Mouse (Mus musculus) G1E (cell line): ENCODE results near the gene Zfp638. TPM values are rescaled to one million over a fixed set of nuclear protein-coding genes. Genes with fewer than 3 reads are reported as not detected.

Experiments
- ATAC-seq: 2 replicates; pipeline ENCODE4 v1.8.0; 2016; ENCODE audit warnings: mild to moderate bottlenecking; ENCODE audit not compliant: insufficient number of reproducible peaks, poor library complexity, low FRiP score, severe bottlenecking; ENCODE audit errors: extremely low read depth
- DNase-seq: peaks from one replicate; pipeline ENCODE4 v3.0.0; 2012; ENCODE audit warnings: low spot score
- H3K27me3 ChIP-seq: 2 replicates; pipeline ENCODE4 v1.6.1; 2012; ENCODE audit warnings: mild to moderate bottlenecking, low read length, inconsistent platforms; ENCODE audit not compliant: insufficient read depth
- H3K36me3 ChIP-seq: replicated peaks from 2 replicates; pipeline ENCODE3; 2012; ENCODE audit warnings: mild to moderate bottlenecking, inconsistent platforms
- H3K4me1 ChIP-seq: 2 replicates; pipeline ENCODE4 v1.6.1; 2012; ENCODE audit warnings: low read depth, low read length, inconsistent platforms, mixed read lengths; ENCODE audit not compliant: insufficient read depth
- H3K4me3 ChIP-seq: 2 replicates; pipeline ENCODE4 v1.5.1; 2012; ENCODE audit warnings: low read depth, mild to moderate bottlenecking, inconsistent platforms, low read length, moderate library complexity, mixed read lengths
- H3K9me3 ChIP-seq: replicated peaks from 2 replicates; pipeline ENCODE4 v1.6.1; 2012; ENCODE audit warnings: inconsistent platforms
- CTCF ChIP-seq: IDR thresholded peaks from 2 replicates; pipeline ENCODE4 v1.5.1; 2012; ENCODE audit warnings: low read depth, low read length, inconsistent platforms, mixed read lengths
- GATA1 ChIP-seq: IDR thresholded peaks from 2 replicates; pipeline ENCODE4 v1.6.1; 2012; ENCODE audit warnings: borderline replicate concordance, low read length, inconsistent platforms, mixed read lengths
- GATA2 ChIP-seq: IDR thresholded peaks from 2 replicates; pipeline ENCODE4 v1.6.1; 2012; ENCODE audit warnings: low read depth, low read length, inconsistent platforms, borderline replicate concordance
- POLR2AphosphoS5 ChIP-seq: IDR thresholded peaks from 2 replicates; pipeline ENCODE4 v1.6.1; 2012; ENCODE audit warnings: low read depth, low read length, inconsistent platforms; ENCODE audit not compliant: insufficient replicate concordance
- TAL1 ChIP-seq: conservative IDR thresholded peaks from 2 replicates; pipeline ENCODE4 v1.6.1; 2012; ENCODE audit warnings: low read depth, low read length, inconsistent platforms, mixed read lengths
- polyA plus RNA-seq: library from polyadenylated mRNA; stranded (reverse); fragments of >175 nt; gene quantifications from 2 replicates; pipeline ENCODE4 v1.2.3, GENCODE M21; 2012
- total RNA-seq, 2 experiments: library from RNA; stranded (forward) in 1 of 2; stranded (reverse) in 1 of 2; fragments of 200-1000 nt in 1 of 2; fragments of >200 nt in 1 of 2; fragmentation: Nextera tagmentation in 1 of 2; gene quantifications; 2 replicates each; pipeline ENCODE4 v1.2.3; 2014 to 2017

The Zfp638 gene
- total and polyA plus RNA-seq, 3 experiments, result 5.3 to 181 (median 152) TPM

DNA sequence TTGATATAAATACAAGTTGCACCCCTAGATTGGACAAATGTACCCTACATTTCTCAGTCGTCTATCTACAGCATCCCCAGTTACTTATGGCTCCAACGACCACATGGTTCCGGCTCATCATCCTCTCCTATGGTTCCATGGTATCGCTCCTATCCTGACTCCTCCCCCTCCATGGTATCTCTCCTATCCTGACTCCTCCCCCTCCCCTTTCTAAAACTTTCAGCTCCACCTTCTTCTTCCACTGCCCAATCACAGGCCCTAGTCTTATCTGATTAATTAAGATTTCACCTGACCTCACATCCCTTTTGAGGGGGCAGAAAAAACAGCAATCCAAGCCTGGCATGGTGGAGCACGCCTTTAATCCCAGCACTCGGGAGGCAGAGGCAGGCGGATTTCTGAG is 149.9 kb downstream of the Zfp638 start:
- DNase-seq, result no peak
- no peaks in the 10 kb centered on the region for H3K36me3 ChIP-seq
- no peak overlapping the region for H3K4me3 ChIP-seq
- no peaks in the 10 kb centered on the region for H3K4me1 ChIP-seq
- TF ChIP-seq CTCF, result no peak
- TF ChIP-seq TAL1, result no peak
- TF ChIP-seq POLR2AphosphoS5, result no peak
- TF ChIP-seq GATA1, result no peak
- no peak for TF ChIP-seq GATA2
- ATAC-seq, result no peak
- no peaks in the 10 kb centered on the region for H3K9me3 ChIP-seq
- H3K27me3 ChIP-seq, result peaks cover 10% of the 10 kb centered on the region; the same call in 1 of the 2 replicates

DNA sequence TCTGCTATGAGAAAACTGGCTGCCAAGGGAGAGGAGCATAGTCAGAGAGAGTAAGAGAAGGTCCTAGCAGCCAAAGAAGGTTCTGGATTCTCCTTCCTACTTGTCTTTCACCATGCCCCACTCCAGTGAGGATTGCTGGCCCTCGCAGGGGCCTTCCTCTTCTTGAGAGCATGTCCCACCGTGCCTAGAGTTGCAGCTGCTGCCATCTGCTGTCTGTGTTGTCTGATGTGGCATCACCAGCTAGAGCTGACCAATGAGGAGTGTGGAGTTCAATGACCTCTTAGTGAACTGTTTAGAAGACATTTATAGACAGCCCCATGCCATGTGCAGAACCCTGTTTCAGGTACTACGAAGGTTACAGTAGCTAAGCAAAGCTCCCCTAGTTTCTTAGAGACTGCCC is 150.5 kb downstream of the Zfp638 start:
- H3K4me1 ChIP-seq, result no peaks in the 10 kb centered on the region
- H3K4me3 ChIP-seq, result no peak overlapping the region
- no peak for ATAC-seq
- DNase-seq, result no peak
- H3K27me3 ChIP-seq, result peaks cover 13% of the 10 kb centered on the region; the same call in 1 of the 2 replicates
- TF ChIP-seq CTCF (no peak), TAL1 (no peak), POLR2AphosphoS5 (no peak), GATA2 (no peak), GATA1 (no peak)
- no peaks in the 10 kb centered on the region for H3K36me3 ChIP-seq
- H3K9me3 ChIP-seq, result no peaks in the 10 kb centered on the region

DNA sequence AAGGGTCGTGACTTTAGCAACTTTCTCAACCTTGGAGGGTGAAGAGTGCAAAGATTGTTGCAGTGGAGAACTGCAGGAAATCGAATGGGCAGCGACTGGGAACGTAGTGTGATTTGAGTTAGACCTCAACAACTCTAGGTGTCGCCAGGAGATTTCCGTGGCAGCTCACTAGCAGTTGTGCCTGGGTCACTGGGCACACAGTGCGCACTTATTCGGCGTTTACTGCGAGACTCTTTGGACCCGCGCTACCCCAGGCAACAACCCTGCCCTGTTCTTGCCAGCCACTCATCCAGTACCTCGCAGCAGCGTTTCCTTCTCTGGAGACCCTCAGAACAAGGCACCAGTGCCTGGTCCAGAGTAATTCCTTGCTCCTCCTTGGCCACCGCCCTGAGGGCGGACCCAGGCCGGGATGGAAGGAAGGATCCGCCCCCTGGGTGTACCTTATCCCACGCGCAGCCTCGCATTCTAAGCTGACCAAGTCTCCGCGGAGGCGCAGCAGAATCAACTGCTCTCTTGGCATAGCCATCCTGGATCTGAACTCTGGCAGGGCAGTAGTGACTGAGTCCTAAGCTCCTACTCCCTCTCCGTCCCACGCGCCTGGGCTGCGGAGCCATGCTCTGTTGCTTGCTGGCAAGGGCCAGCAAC is 152.1 kb downstream of the Zfp638 start:
- no peak for TF ChIP-seq CTCF
- no peak for TF ChIP-seq TAL1
- TF ChIP-seq POLR2AphosphoS5, result no peak
- no peak for TF ChIP-seq GATA1
- TF ChIP-seq GATA2, result no peak
- no peak for DNase-seq
- H3K9me3 ChIP-seq, result no peaks in the 10 kb centered on the region
- H3K4me3 ChIP-seq, result no peak overlapping the region
- no peaks in the 10 kb centered on the region for H3K36me3 ChIP-seq
- H3K4me1 ChIP-seq, result no peaks in the 10 kb centered on the region
- no peak for ATAC-seq
- peaks cover 13% of the 10 kb centered on the region; the same call in 1 of the 2 replicates for H3K27me3 ChIP-seq

DNA sequence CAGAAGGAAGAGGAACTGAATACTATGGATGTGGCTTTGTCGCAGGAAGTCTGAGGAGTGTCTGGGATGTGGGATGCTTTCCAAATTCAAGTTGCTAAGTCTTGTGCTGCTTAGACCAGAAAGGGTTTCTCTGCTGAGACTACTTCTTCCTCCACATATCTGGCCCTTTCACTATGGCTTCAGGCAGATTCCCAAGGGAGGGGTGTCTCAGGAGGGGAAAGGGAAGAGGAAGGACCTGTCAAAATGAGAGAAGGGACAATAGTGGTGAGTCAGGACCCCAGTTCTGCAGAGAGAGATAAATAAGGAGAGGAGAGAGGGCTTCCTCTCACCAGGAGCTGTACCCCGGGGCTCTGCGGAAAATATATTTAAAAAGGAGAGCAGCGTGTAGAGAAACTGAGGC is 153.1 kb downstream of the Zfp638 start:
- H3K27me3 ChIP-seq, result peaks cover 13% of the 10 kb centered on the region; the same call in 1 of the 2 replicates
- H3K9me3 ChIP-seq, result no peaks in the 10 kb centered on the region
- TF ChIP-seq CTCF, result no peak
- TF ChIP-seq GATA2, result no peak
- TF ChIP-seq TAL1, result no peak
- no peak for TF ChIP-seq GATA1
- no peak for TF ChIP-seq POLR2AphosphoS5
- ATAC-seq, result no peak
- DNase-seq, result no peak
- H3K36me3 ChIP-seq, result no peaks in the 10 kb centered on the region
- H3K4me1 ChIP-seq, result no peaks in the 10 kb centered on the region
- no peak overlapping the region for H3K4me3 ChIP-seq

DNA sequence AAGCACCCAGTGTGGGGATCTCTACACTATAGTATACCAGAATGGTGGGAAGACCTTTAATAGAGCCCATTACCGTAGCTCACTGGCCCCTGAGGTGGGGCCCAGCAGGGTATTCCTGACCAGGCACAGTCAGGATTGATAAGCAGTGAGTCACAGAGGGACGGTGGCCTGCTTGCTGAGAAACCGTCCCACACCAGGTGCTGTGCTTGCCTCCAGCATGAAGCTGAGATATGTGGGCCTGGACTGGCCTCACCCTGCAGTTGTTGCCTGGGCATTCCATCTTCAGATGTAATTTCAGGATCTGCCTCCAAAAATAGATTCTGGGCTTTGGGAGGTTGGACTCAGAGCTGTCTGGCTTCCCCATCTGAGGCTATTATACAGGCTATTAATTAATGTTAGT is 155.1 kb downstream of the Zfp638 start:
- DNase-seq (no peak), ATAC-seq (no peak)
- Histone ChIP-seq H3K36me3 (no peaks in the 10 kb centered on the region), H3K4me1 (no peaks in the 10 kb centered on the region), H3K4me3 (no peak overlapping the region), H3K9me3 (no peaks in the 10 kb centered on the region), H3K27me3 (peaks cover 9% of the 10 kb centered on the region; the same call in 1 of the 2 replicates)
- no peak for TF ChIP-seq TAL1
- TF ChIP-seq POLR2AphosphoS5, result no peak
- TF ChIP-seq CTCF, result no peak
- TF ChIP-seq GATA1, result no peak
- no peak for TF ChIP-seq GATA2

DNA sequence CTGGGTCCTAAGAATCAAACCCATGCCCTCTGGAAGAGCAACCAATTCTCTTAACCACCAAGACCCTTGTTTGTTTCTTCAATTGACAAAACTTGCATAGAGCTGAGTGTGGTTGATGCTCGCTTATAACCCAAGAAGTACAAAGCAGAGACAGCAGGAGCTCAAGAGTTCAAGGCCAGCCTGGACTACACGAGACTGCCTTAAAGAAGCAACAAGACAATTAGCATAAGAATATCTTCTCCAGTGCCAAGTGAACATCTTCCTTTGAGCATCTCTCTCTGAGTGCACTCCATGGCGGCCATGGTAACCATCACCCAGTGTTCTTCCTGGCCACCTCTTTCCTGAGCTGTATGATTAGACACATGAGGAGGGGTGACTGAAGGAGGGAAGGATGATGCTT is 158.7 kb downstream of the Zfp638 start:
- no peak for DNase-seq
- H3K9me3 ChIP-seq, result no peaks in the 10 kb centered on the region
- no peak overlapping the region for H3K4me3 ChIP-seq
- no peaks in the 10 kb centered on the region for H3K36me3 ChIP-seq
- ATAC-seq, result no peak
- H3K4me1 ChIP-seq, result no peaks in the 10 kb centered on the region
- H3K27me3 ChIP-seq, result peaks cover 2% of the 10 kb centered on the region; the same call in 1 of the 2 replicates
- TF ChIP-seq GATA2, result no peak
- TF ChIP-seq GATA1, result no peak
- no peak for TF ChIP-seq TAL1
- no peak for TF ChIP-seq POLR2AphosphoS5
- no peak for TF ChIP-seq CTCF
